Mouse (Mus musculus) left cerebral cortex, adult 9 months (tissue): ENCODE data around the gene Trim14.

ENCODE experiments used
- DNase-seq, 2 experiments: peaks; one replicate each; pipeline ENCODE4 v3.0.0; 2022; ENCODE audit warnings: low spot score in 2 of 2

The Trim14 gene

DNA sequence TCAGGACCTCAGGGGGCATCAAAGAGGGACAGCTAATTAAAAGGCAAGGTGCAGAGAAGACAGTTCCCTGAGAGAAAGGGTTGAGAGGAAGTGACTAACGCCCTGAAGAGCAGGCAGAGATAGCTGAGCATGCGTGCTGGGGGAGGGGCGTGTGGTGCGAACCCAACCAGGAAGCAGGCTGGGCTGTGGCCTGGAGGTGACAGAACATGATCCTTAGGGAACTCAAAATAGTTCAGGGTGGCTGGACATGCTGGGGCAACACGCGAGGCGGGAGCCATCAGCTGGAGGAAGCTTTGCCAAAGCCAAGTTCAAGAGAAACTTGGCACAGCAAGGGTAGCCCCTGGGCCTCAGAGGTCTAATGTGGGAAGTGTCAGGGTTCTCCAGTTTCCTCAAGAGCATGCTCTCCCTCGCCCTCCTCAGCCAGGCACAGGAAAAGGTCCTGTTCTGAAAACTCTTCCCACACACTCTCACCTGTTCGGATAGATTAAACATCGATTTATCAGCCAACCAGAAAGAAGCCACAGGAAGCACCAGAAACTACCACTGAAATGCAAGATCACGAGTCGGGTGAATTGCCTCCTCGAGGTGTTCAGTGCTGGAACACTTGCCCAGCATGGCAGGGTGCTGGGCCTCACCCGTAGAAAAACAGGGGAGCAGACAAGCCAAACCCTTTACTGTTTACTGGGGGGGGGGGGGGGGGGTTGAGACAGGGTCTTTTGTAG, 50.1 kb downstream of the Trim14 start:
- peak in 1 of 2 experiments; percentile 46 for DNase-seq

DNA sequence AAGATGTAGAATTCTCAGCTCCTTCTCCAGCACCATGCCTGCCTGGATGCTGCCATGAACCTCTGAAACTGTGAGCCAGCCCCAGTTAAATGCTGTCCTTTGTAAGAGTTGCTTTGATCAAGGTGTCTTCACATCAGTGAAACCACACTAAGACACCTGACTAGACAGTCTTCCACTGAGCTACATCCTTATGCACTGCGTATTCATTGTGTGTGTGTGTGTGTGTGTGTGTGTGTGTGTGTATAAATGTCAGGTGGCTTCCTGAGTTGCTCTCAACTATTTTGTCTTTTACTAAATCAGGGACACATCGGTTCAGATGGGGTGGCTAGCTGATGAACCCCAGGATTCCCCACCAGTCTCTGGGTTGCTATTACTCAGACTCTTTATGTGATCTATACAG, 56.9 kb downstream of the Trim14 start:
- DNase-seq, result no peak

DNA sequence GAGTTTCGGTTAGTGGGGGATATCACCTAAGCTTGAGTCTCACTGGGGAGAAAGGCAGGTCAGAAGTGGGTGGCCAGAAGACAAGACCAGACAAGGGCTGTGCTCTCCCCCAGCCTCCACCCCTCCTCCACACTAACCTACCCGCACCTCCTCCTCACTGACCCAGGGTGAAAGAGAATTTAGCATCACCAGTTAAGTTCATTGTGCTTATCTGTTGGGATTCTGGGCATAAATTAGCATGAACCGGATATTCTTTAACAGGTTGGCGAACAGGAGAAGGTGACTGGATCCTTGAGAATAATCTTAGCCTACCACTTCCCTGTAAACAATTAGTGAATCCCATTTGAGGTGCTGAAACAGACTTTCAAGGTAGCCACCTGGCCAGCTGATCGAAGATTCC, 60.8 kb downstream of the Trim14 start:
- no peak for DNase-seq

DNA sequence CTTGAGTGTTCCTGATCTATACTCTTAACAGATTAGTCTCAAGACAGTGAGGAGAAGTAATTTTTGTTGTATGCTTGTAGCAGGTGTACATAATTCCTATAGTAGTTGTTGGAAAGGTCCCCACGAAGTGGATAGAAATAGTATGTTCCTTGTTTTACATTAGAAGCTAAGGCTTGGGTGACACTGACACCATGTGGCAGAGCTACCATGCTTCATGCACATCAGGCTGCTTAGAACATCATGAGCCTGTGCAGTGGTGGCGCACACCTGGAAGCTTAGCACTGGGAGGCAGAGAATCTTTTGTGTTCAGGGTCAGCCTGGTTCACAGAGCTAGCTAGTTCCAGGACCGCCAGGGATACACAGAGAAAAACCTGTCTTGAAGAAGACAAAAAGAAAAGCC, 70.2 kb downstream of the Trim14 start:
- no peak for DNase-seq

DNA sequence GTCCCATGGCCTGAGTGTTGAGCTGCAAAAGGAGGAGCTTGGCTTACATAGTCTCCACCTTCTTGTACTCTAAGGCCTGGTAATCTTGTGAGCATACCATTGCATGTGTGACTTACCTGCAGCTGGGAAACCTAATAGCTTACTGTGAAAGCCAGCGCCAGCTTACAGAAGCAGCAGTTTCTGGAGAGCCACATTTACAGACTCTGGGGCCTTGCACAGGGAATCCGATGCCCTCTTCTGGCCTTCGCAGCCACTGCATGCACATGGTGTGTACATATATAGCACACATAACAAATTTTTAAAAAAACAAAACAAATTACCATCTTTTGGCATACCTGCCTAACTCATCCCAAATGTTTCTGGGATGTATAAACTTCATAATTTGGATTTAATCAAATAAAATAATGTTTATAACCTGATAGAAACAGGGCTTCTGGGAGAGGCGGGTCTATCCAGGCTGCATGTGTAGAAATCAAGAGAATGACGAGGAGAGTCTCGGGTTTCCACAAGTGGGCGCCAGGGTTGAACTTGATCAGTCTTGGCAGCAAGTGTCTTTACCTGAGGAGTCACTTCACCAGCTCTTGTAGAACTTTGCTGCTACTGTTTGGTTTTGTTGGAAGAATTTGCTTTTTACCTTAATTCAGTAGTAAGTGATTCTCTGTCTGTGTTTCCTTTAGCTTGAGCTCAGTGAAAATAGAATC, 72.7 kb downstream of the Trim14 start:
- no peak for DNase-seq

DNA sequence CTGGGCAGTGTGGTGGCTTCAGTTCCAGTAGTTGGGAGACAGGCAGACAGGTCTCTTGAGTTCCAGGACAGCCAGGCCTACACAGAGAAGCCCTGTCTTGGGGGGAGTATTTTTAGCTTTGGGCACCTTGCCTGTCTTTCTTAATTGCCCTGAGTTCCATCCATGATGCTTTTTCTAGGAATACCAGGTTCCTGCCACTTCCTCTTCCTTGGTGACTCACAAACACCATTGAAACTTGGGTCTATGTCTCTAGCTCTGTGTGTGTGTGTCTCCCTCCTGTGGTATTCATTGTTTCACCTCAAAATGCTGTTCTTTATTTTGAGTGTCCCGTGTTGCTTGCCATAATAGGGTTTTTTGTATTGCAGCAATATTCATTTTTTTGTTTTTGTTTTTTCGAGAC, 77.5 kb downstream of the Trim14 start:
- DNase-seq, result no peak

DNA sequence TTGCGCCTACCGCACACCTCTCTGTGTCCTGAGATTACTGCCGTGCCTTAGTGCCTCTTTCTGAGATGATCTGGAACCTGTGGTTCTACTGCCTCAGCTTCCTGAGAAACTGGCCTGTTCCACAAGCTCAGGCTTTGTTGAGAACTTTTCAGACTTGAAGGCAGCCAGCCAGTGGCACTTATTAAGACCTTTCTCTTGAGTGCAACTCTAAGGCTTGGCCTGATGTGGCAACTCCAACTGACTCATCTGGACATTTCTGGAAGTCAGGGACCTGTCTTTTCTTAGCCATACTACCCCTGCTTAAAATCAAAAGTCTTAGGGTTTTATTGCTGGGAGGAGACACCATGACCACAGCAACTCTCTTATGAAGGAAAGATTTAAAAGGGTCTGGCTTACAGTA, 78.8 kb downstream of the Trim14 start:
- DNase-seq, result no peak

DNA sequence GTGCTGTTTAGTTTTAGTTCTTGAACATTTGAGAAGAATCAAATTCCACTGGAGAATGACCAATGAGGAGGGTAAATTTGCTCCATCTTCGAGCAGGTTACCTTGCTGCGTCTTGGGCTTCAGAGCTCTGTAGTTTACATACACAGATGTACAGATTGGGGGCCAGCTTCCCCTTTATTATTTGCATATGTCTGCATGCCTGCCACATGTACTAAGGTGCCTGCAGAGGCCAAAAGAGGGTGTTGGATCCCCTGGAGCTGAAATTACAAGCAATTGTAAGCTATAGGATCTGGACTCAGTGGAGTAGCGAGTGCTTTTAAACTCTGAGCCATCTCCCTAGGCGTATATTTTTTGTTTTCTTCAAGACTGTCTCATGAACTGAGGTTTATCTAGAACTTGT, 79.2 kb downstream of the Trim14 start:
- no peak for DNase-seq

DNA sequence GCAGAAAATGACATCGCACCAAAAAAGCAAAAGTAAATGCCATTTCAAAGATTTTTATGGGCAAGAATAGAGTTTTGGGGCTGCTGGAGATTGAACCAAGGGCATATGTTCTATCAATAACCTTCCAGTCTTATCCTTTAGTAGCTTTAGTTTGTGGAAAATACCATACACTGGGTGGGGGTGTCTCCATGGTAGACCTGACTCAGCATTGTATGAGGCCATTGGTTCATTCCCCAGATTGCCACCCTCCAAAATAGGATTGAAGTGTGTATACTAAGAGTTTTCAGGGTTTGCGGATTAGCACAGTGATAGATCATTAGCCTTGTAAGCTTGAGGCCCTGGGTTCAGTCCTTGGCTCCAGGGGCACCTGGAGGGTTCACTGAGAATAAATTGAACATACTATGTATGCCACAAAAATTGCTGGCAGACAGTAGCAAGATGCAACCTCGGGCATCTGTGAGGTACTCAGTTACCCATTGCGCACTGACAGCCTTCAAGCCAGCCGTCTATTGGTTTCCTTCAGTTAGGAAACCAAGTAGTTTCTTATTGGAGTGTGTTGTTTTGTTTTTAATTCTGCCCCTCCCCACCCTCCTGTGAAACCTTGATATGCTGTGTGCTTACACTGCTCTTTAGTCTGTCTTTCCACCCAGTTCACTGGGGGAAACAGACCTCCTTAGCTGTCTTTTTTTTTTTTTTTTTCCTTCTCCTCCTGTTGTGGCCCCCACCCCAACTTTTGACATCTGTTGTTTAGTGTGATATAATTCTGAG, 81.7 kb downstream of the Trim14 start:
- no peak for DNase-seq

DNA sequence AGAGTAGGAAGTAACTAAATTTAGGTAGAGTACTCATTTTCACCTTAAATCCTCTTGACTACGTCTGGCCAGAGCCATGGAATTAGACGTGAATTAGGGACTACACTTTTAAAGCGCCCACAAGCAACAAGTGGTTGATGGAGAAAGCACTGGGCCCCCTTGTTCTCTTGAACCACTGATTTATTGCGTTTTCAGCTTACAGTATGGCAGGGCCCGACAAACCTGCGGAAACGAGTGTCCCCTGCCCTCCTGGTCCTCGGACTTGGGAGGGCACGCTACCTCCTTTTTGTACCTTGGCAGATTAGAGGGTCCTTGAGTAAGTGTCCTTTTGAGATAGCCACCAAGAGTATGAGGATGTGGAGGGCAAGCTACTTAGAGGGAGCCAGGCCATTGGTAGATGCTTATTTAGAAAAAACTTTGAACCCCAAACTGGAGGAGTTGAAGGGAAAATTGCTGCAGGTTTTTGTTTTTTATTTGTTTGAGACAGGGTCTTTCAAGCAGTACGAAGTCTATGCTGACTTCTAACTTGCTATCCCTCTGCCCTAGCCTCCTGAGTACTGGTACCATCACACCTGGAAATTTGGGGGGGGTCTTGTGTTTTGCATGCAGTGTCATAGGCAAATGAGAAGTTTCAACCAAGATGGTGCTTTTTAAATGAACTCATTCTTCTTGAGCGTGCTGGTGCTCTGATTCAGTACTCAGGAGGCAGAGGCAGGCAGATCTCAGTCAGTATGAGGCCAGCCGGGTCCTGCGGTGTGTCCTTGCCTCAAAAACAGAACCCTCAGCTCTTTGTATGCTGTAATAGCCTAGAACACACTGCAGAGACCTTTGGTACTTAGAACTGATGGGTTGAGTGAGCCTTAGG, 82.9 kb downstream of the Trim14 start:
- DNase-seq, result no peak

DNA sequence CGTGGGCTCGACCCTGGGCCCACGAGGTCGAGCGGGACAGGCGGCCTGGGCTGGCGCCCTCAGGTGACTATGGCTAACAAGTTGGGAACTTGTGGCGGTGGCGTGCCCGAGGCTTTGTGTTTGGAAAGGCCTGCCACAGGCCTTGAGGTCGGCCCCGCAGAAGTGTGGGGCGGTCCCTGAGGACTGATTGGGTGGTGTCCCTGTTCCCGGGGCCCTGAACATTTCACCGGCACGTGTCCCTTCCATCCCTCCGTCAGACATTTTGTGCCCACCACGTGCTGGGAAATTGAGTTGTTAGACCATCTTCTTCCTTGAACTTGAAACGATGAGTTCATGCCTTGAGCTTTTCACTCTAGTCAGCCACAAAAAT, 83.5 kb downstream of the Trim14 start:
- peak; percentile 33 to 40 for DNase-seq

DNA sequence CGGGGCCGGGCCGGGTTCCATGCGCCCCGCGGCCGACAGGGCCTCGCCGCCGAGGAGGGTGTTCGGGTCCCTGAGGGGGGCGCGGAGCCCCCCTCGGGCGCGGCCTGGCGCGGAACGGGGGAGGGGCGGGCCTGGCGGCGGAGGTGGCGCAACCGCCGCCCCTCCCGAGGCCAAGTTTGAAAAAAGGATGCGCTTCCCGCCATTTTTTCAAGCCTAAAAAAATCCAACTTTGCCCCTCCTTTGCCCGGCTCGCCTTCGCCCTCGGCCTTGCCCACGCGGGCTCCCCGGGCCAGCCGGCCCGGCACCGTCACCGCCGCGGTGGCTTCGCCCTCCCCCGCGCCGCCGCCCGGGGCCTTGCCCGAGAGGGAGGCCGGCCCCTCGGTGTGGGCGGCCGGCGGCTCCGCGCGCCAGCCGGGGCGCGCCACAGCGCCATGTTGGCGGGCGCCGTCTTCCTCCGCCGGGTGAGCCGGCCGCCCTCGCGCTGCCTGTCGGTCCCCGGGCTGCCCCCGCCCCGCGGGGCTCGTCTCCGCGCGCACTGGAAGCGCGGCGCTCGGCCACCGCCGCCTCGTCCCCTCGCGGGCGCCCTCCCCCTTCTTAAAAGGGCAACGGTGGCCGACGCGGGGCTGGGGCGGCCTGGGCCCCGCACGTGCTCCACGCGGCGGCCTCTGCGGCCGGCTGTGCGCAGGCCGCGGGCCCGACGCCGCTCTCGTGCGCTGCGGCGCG, 84.0 kb downstream of the Trim14 start:
- DNase-seq, result peak in 1 of 2 experiments; percentile 52

DNA sequence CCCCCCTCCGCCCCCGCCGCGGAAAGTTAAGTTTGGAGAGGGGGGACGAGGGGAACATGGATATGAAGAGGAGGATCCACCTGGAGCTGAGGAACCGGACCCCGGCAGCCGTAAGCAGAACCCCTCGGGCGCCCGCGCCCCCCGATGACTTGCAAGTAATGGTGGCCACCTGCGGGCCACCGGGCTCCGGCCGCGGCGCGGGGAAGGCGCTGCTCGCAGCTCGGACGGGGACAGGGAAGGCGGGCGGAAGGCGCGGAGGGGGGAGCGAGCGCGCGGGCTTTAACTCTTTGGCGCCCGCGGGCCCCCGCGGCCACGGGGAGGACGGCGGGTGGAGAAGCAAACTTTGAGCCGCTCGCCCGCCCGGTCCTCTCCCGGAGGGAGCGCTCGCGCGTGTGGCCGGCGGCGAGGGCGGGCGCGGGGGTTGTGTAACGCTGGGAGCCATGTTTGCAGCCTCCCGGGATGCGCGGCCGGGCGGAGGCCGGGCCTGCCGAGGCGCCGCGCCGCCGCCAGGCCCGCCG, 84.6 kb downstream of the Trim14 start:
- DNase-seq, result peak in 1 of 2 experiments; percentile 59

DNA sequence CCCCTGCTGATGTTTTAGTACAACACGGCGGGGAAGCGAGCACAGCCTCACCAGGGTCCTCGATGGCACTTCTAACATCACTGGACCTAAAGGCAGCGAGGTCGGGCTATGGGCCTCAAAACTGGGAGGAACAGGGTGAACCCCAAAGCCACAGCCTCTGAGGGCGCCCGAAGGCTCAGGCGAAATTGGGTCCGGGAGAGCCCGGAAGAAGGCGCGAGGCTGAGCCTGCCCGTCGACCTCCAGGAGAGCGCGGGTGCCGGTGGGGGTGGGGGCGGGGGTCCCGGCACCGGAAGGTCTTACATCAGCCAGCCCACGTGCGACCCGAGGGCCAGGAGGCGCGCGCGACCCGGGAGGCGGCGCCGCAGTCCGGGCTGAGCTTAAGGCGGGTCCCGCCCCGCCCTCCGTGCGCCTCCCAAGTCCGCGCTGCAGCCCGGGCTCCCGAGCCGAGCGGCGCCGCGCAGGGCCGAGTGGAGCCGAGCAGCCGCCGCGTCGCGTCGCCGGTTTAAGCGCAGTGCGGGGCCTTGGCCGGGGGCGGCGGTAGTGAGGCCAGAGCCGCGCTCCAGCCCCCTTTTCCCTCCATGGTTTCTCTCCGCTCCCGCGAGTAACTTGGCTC, 85.3 kb downstream of the Trim14 start, which contains the start of gene Anp32b:
TSS of gene Anp32b (plus strand) at position 384 of the 613 bp plus-strand sequence.
- peak; percentile 75 to 90 for DNase-seq

DNA sequence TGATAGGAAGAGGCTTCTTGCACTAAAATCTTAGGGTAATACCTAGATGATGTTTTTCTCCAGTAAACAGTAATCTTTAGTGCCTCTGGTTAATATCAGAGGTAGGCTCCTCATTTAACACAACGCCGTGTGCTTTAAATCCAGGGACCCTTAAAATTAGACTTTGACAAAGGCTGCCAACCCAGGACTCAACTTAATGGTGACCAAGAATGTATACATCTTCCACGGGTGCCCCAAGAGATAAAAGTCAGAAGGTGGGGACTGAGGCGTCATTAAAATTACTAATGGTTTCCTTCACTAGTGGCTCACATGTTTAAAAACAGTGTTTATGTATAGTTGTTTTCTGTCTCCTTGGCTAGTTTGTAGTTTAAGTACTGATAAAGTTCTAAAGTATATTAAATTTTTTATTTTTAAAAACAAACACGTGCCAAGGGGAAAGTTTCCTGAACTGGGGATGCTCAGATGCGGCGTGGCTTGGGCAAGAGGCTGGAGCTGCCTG, 85.9 kb downstream of the Trim14 start:
- DNase-seq, result no peak

DNA sequence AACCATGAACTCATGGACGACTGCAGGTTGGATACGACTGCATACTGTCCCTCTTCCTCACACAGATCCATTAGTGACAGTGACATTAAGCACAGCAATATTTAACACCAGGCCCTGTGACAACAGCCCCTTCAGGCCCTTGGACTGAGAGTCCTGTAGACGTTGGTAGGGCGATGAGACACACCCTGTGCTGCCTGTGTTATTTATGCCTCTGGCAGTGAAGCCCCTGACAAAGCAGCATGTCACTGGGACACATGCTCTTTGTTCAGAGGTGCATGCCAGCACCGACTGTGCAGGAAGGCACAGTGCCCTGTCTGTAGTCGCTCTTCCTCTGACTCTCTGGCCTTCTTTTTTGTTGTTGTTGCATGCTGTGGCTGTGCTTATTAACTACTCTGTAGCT, 87.1 kb downstream of the Trim14 start:
- no peak for DNase-seq

DNA sequence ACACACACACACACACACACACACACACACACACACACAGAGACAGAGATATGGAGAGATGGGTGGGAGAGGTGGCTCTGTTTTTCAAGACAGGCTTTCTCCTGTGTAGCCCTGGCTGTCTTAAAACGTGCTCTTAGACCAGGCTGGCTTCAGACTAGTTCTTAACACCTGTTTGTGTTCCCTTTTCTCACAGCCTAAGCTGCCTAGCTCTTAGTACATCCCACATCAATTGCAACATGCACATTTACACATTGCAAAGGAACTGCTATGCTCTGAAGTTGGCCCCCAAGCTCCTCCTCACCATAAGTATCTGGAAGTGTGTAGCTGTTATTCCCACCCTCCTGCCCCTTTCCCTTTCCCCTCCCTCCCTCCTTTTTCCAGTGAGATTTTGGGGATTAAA, 88.5 kb downstream of the Trim14 start:
- DNase-seq, result no peak

DNA sequence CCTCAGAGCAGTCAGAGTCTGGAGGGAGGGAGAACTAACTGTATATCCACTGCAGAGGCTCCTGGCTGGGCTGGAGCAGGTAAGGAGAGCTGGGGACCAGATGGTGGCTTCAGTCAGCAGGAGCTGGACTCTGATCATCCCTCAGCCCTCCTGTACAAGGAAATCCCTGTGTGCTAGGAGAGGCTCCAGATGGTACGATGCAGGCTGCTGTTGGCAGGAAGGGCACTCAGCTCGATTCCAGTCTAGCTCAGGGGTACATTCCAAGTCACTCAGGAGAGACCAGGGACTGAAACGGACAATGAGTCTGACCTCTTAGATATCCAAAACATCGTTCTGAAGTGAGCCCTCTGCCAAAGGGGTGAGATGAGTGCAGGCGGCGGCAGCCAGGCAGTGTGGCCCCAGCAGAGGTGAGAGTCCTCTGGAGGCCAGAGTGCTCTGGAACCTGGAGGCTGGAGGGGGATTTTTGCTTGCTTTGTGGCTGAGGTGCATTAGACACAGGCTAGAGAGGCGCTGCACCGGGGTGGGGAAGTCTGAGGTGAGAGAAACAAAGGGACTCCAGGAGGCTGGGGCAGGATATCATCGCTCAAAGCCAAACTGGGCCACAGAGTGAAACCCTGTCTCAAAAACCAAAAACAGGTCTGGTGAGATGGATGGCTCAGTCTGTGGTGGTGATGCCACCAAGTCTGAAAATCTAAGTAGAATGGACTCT, 90.5 kb downstream of the Trim14 start:
- DNase-seq, result no peak
